Mouse (Mus musculus) adipocyte (in vitro differentiated cells): ENCODE results near the gene Tex22.

Experiments
- DNase-seq: peaks from one replicate; pipeline ENCODE4 v3.0.0-alpha.2; 2016; ENCODE audit warnings: low spot score

Tex22 gene

GRCm38 (mm10) chr12:113060178-113060577 lies 14.1 kb upstream of the Tex22 start:
- no peak for DNase-seq

GRCm38 (mm10) chr12:113061606-113062005 lies 12.7 kb upstream of the Tex22 start:
- DNase-seq: no peak

DNA sequence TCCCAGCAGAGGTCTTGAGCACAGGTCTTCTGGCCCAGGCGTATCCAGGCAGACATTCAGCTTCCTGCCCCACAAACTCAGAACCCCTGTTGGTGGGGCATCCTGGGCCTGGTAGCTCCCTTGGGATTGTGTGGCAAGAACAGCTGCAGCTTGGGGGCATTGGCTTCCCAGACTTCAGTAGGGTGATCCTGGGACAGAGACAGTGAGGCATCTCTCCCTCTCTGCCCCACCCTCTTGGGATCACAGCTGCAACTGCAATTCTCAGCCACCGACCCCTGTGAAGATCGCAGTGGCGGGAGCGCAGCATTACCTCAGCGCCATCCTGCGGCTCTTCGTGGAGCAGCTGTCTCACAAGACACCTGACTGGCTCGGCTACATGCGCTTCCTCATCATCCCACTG lies 12.1 kb upstream of the Tex22 start:
- DNase-seq: no peak

DNA sequence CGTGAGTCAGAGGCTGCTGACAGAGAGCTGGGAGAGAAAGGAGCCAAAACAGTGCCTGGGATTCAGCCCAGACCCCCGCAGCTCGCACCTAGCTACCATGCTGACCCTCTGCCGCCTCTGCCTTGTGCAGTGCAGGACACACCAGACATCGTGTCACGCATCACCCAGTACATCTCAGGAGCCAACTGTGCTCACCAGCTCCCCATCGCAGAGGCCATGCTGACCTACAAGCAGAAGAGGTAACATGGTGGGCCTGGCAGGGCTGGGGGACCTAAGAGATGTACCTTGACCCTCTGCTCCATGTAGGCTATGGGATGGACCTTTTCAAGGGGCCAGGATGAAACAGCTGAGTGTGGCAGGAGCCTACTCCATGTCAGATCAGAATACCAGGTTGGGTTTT lies 10.6 kb upstream of the Tex22 start:
- DNase-seq: no peak

- DNase-seq: no peak
Observed at GRCm38 (mm10) chr12:113068002-113068401, 6.3 kb upstream of the Tex22 start.

GRCm38 (mm10) chr12:113069389-113069788 lies 4.9 kb upstream of the Tex22 start:
- DNase-seq: no peak

- DNase-seq: no peak
Observed at GRCm38 (mm10) chr12:113071321-113071720, 3.0 kb upstream of the Tex22 start.

DNA sequence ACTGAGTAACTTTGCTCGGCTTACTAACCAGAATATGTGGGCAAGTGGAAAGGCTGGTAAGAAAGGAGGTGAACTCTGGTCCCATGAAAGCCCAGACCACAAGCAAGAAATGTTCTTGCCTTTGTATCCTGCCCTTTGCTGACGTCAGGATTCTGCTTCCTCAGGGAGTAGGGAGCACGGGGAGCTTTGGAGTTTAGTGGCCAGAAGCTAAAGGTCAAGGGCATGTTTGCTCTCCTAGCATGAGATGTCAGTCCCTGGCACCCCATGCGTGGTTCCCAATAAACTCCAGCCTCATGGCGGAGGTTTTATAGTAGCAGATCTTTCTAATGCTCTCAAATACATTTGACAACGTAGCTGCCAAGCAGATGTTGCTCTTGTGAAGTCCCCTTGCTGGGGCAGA lies 2.5 kb upstream of the Tex22 start:
- DNase-seq: no peak

DNA sequence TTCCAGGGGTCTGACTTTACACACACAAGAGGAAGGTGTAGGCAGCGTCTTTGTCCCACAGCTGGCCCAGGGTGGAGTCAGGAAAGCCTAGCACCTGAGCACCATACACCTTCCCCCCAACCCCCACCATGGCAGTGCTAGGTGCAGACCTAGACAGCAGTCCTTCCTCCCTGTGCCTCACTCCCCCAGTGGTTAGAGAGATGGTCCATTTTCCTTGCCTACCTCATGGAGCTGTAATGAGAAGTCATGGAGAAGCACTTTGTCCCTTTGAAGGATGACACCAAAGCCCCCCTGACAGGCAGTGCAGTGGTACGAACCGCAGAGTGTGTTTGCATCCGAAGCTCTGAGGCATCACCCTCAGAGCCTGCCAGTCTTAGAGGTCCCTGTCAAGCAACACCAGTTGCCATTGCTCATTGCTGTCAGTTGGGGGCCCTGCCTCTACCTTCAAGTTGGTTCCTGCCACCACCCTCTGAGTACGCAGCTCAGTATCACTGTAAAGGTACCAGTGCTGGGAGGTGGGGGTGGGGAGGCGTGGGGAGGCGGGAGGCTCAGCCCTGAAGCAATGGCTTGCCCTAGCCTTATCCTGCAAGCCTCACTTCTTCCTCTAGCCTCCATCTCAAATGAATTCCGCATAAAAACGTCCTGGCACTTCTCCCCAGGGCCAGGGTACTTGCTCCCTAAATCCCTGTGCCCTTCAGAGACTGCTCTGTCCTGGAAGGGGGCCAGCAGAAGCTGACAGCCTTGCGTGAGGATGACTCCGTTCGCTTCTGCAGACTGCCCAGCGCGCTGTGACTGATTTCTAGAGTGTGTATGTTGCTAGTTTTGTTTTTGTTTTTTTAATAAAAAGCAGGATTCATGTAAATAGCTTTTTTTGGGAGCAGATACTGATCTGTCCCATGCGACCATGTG lies 628 bp upstream of the Tex22 start:
- DNase-seq: no peak

GRCm38 (mm10) chr12:113075063-113075454 lies 757 bp downstream of the Tex22 start:
- DNase-seq: peak; percentile 69

DNA sequence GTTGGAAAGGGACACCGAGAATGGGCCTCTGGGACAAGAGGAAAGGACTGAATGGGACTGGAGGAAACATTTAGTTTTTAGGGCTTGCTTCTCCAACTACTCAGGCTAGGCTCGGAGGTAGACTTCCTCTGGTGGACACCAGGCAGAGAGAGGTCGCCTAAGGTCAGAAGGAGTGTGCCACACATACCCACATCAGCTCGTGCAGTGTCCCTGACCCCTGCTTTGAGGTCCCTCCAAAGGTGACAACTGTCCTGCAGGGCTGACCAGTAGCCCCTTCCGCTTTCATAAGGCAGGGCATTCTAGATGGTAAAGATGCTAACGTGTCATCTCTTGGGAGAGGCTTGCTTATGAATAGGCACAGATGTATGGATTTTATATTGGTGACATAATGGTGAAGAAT lies 1.2 kb downstream of the Tex22 start:
- DNase-seq: no peak

GRCm38 (mm10) chr12:113087276-113087675 lies 13.0 kb downstream of the Tex22 start:
- no peak for DNase-seq

DNA sequence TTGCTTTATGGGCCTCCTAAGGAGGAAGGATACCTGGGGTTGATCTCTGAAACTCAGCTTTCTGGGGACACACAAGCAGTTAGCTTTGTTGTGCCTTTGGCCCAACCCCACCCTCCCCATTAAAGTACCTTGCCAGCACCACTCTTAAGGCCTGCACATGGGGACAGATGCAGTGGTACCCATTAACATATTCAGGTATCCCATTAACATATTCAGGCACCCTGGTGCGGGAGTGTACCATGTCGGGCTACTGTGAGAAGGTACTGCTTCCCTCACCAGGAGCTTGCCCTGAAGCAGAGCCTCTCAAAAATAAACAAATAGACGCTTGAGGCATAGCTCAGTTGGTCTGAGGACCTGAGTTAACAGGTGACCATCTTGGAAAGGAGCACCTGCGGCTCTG lies 13.7 kb downstream of the Tex22 start:
- DNase-seq: no peak

GRCm38 (mm10) chr12:113089107-113089506 lies 14.8 kb downstream of the Tex22 start:
- no peak for DNase-seq

DNA sequence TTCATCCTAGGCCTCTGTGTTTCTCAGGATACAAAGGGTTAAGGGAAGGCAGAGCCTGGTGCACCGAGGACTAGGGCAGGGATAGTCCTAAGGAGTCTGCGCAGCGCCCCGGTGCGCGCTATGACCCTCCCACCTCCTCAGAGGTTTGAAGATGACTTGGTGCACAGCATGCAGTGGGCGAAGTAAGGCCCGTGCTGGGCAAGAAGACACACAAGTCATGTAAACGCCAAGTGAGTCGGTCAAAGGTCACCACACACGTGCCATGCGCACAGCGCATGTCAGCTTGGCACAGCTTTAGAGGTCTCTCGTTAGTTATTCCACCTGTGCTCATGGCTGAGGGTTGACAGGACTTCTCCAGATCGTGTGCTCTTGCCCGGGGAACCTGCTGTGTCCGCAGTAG lies 15.8 kb downstream of the Tex22 start:
- DNase-seq: no peak

GRCm38 (mm10) chr12:113097040-113097439 lies 22.7 kb downstream of the Tex22 start:
- DNase-seq: no peak

- no peak for DNase-seq
Observed at GRCm38 (mm10) chr12:113097749-113098281, 23.5 kb downstream of the Tex22 start, which contains the start of gene Mta1. TSS of gene Mta1 (plus strand) at chr12:113098278.

DNA sequence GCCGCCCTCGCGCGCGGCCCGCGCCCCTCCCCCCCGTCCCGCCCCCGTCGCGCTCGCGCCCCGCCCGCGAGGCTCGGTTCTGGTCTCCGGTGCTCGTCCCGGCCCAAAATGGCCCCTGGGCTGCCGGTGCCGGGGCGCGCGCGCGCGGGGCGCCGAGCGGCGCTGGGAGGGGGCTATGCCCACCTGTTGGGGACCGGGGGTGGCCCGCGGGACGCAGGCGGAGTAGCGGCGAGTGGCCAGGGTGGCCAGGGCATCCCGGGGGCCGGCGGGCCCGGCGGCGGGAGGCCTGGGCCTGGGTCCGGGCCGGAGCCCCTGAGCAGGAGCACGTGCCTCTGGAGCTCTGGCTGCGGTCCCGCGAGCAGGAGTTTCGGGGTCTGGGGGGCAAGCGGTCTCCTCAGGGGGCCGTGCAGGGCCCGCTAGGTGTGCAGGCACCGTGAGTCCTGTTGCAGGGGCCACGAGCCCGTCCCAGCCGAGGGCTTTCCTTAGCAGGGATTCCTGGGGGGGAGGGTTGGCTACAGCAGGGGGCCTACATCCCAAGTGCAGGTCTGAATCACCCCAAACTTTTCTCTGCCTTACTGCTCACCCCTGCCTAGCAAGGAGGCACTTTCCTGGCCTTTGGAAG lies 24.3 kb downstream of the Tex22 start:
- no peak for DNase-seq

DNA sequence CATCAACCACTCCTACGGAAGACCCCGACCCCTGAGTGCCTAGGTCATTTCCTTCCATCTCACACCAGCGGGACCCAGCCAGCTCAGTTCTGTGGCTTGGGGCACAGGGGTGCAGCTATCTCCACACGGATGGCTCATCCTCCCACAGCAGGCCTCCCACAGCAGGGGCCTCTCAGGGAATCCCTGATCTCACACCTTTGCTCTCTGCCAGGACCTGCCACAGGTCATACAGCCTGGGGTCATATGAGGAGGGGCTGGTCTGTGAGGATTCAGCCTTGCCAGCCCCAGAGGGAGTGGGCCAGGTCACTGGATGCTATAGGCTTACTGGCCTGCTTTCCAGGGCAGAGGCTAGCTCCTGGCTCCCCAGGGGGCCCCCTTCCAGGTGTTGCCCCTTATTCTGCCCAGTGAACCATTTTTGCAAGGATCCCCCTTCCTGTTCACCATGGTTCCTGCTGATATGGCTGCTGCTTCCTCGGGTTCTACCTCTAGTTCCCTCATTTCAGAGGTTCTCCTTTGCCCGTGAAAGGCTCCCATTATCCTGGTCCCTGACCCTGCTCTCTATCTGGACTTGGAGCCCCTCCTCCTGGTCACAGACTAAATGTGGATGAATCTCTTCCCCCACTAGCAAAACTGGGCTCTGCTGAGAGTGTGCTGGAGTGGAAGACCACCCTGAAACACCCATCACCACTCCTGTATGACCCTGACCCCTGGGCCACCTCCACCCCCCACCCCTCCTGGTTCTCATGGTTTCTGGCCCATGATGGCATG lies 25.4 kb downstream of the Tex22 start:
- DNase-seq: no peak

- peak; percentile 35 for DNase-seq
Observed at GRCm38 (mm10) chr12:113100448-113101076, 26.3 kb downstream of the Tex22 start.

GRCm38 (mm10) chr12:113101251-113101960 lies 27.1 kb downstream of the Tex22 start:
- no peak for DNase-seq
